Mouse (Mus musculus): ENCODE data around the gene Errfi1. TPM values are rescaled to one million over a fixed set of nuclear protein-coding genes. Genes with fewer than 3 reads are reported as not detected.

The Errfi1 gene
- 19.6 and 35.3 TPM in 2 replicates for polyA plus RNA-seq (2012; rRNA removed; ENCODE audit: low replicate concordance)

DNA sequence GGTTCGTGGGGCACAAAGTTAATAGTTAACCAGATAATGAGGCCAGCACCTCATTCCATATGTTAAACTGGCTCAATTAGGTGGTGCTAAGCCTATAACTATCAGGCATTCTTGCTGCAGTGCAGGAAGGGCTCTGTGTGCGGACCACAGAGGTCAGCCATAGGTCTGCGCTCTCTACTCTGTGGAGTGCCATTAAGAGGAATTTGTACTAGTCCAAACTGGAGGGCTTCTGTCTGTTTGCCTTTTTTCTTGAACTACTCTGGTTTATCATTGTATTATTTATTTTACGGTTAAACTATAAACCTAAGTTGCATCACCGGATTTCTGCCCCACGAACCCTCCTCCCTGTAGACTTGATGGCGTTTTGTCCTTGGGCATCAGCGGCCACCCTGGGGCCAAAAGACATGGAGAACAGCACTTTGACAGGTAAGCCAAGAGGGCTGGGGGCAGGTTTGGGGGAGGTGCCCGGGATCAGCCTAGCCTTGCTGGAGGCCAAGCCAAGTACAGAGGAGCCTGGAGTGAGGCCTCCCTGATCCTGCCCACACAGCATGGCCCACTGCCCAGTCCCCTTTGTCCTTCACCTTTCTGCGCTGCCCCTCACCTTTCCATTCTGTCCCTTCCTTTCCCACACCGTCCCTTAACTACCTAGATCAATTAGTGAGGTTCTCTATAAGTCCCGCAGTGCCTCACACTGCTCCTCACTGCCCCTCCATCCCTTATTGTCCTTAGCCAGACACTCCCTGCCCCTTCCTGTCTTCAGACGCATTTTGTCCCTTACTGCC lies at the start of gene Errfi1:
Errfi1 (plus strand) TSS at position 240 of the 782 bp plus-strand sequence.

DNA sequence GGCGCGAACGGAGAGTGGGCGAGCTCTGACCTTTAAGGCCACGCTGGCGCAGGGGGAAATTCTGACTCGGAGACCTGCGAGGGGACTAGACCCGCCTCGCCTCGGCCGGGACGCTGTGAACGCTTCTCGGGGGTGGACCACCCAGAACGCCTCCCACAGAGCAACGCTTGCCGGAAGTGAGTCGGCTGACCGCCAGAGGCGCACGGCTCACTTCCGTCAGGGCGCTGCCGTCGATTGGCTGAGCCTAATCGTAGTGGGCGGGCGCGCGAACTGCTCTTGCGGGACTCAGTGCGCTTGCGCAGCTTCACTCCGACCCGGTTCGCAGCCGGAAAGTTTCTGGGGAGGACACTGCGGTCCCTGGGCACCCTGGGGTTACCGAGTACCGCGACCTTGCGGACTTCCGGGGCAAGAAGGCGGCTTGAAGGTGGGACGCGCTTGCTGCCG lies 60.6 kb downstream of the Errfi1 start, which contains the start of the genes Park7 and Tnfrsf9:
Park7 (minus strand) TSS at position 148 of the 444 bp plus-strand sequence.
Tnfrsf9 (plus strand) TSS at position 273 of the 444 bp plus-strand sequence.

Other genes starting within 250 kb of the Errfi1 start
- 0.03 TPM in 1 of 2 replicates, not detected in the other for gene Slc45a1, start 201.7 kb upstream of the Errfi1 start, polyA plus RNA-seq (2012; rRNA removed; ENCODE audit: low replicate concordance)
- gene Park7, start 60.5 kb downstream of the Errfi1 start, polyA plus RNA-seq (2012; rRNA removed; ENCODE audit: low replicate concordance): 92.2 and 113 TPM in 2 replicates
- 3.2 and 3.3 TPM in 2 replicates for gene Tnfrsf9, start 60.6 kb downstream of the Errfi1 start, polyA plus RNA-seq (2012; rRNA removed; ENCODE audit: low replicate concordance)
- not detected in 2 replicates for gene Uts2, start 143.2 kb downstream of the Errfi1 start, polyA plus RNA-seq (2012; rRNA removed; ENCODE audit: low replicate concordance)
- 16.4 and 19.8 TPM in 2 replicates for gene Per3, start 190.7 kb downstream of the Errfi1 start, polyA plus RNA-seq (2012; rRNA removed; ENCODE audit: low replicate concordance)
- 24.7 and 69.8 TPM in 2 replicates for gene Vamp3, start 204.0 kb downstream of the Errfi1 start, polyA plus RNA-seq (2012; rRNA removed; ENCODE audit: low replicate concordance)
- not detected in 2 replicates for gene Gm13090, start 235.7 kb downstream of the Errfi1 start, polyA plus RNA-seq (2012; rRNA removed; ENCODE audit: low replicate concordance)

All from mammary gland, adult 2 months (tissue).